ENCODE assay signal across 8 mouse cellular contexts in genomic region chr14:54617897-54618365, GRCm38 (mm10). TPM values are rescaled to one million over a fixed set of nuclear protein-coding genes. Genes with fewer than 3 reads are reported as not detected.
DNase-seq lines count a peak whose midpoint lies in the region; ATAC-seq and TF ChIP-seq lines count a peak whose summit lies in the region.

TSS of gene Psmb5 (minus strand) at chr14:54618022.

- peaks cover 22% of the 10 kb centered on the region for H3K36me3 ChIP-seq in ES-E14 (ENCODE audit: control insufficient read depth, insufficient read depth, low read length, poor library complexity, severe bottlenecking)
- peaks cover 6% of the 10 kb centered on the region for H3K36me3 ChIP-seq in forebrain, embryonic 15.5 days
- H3K36me3 ChIP-seq in lung, embryonic 14.5 days (ENCODE audit: insufficient read depth): peaks cover 28% of the 10 kb centered on the region
- 0 out of 2 replicates have a peak, but pooled peaks cover 3% of the 10 kb centered on the region for H3K36me3 ChIP-seq in thymus, adult 2 months (ENCODE audit: control insufficient read depth, insufficient read depth, low read length)

- peak; percentile 90 for ATAC-seq in forebrain, embryonic 15.5 days (replicated peaks)
- ATAC-seq in lung, embryonic 14.5 days (ENCODE audit: insufficient read depth): peak; percentile 88

- intact Hi-C loops in heart, postnatal 25 days (cut with DNase I): no loop called here

- peak within 1 kb of the TSS; percentile 65 for H3K27ac ChIP-seq in ES-E14 (ENCODE audit: insufficient read depth, low read depth, low read length, poor library complexity, severe bottlenecking)
- peak within 1 kb of the TSS; percentile 83 for H3K27ac ChIP-seq in forebrain, embryonic 15.5 days (replicated peaks)
- H3K27ac ChIP-seq in lung, embryonic 14.5 days (ENCODE audit: low read depth): peak within 1 kb of the TSS; percentile 77; the same call in 1 of the 2 replicates
- H3K27ac ChIP-seq in olfactory bulb, adult 2 months (ENCODE audit: insufficient read depth, low read depth, low read length): peak within 1 kb of the TSS; percentile 79
- no peak within 1 kb of the TSS for H3K27ac ChIP-seq in thymus, adult 2 months (ENCODE audit: control insufficient read depth, insufficient read depth, low read length)

- peak; percentile 79 for DNase-seq in ES-E14 (ENCODE audit: low read depth, low spot score)
- peak; percentile 90 for DNase-seq in cerebellum, adult 11-12 months
- peak; percentile 77 for DNase-seq in heart, postnatal 25 days (ENCODE audit: low spot score)
- DNase-seq in layer of hippocampus, adult 18-20 months (ENCODE audit: low spot score in 2 of 2): peak; percentile 84 to 93
- DNase-seq in lung, embryonic 14.5 days: peak; percentile 95
- DNase-seq in thymus, adult 2 months: peak; percentile 85

- TF ChIP-seq CTCF in lung, embryonic 14.5 days (IDR thresholded peaks at IDR 0.05; ENCODE audit: low read depth): no peak
- no peak for TF ChIP-seq CTCF in olfactory bulb, adult 2 months (IDR thresholded peaks at IDR 0.05; ENCODE audit: insufficient read depth, low read depth, low read length)
- TF ChIP-seq CTCF in thymus, adult 2 months (IDR thresholded peaks at IDR 0.05; ENCODE audit: borderline replicate concordance, control insufficient read depth, extremely low read depth, insufficient read depth, low read length, poor library complexity): no peak

- no peaks in the 10 kb centered on the region for H3K9me3 ChIP-seq in ES-E14 (ENCODE audit: control insufficient read depth, insufficient read depth, low read depth, low read length)
- H3K9me3 ChIP-seq in forebrain, embryonic 15.5 days: no peaks in the 10 kb centered on the region
- no peaks in the 10 kb centered on the region for H3K9me3 ChIP-seq in lung, embryonic 14.5 days (ENCODE audit: low read depth, low read length)

- in situ Hi-C loops in ES-E14 (cut with MboI; ENCODE audit: low sequenced_read_pairs in 2 of 2, unreplicated experiment in 2 of 2): no loop called here

- peaks cover 0 to 6% of the 10 kb centered on the region in 2 experiments; a peak in 2 of 4 replicates for H3K4me1 ChIP-seq in ES-E14 (ENCODE audit: control insufficient read depth in 2 of 2, insufficient read depth in 2 of 2, low read length in 2 of 2, poor library complexity in 1 of 2)
- H3K4me1 ChIP-seq in forebrain, embryonic 15.5 days: peaks cover 18% of the 10 kb centered on the region
- no peaks in the 10 kb centered on the region for H3K4me1 ChIP-seq in lung, embryonic 14.5 days (ENCODE audit: insufficient read depth)
- peaks cover 4% of the 10 kb centered on the region for H3K4me1 ChIP-seq in olfactory bulb, adult 2 months (ENCODE audit: control insufficient read depth, insufficient read depth, low read length)
- peaks cover 9% of the 10 kb centered on the region for H3K4me1 ChIP-seq in thymus, adult 2 months (replicated peaks; ENCODE audit: control insufficient read depth, insufficient read depth, low read length)

- under 1% methylated on average over 25 of the region's 25 CpGs for WGBS in forebrain, embryonic 15.5 days
- WGBS in lung, embryonic 14.5 days: under 1% methylated on average over 25 of the region's 25 CpGs
- 1% methylated on average over 25 of the region's 25 CpGs for WGBS in olfactory bulb, adult 2 months
- WGBS in thymus, adult 2 months: under 1% methylated on average over 25 of the region's 25 CpGs

- H3K4me2 ChIP-seq in forebrain, embryonic 15.5 days (replicated peaks): peak within 1 kb of the TSS; percentile 75
- H3K4me2 ChIP-seq in lung, embryonic 14.5 days: peak within 1 kb of the TSS; percentile 76

- peak within 1 kb of the TSS; percentile 90 to 91 for H3K4me3 ChIP-seq in ES-E14 (ENCODE audit: insufficient read depth in 1 of 2, low read depth in 1 of 2, low read length in 2 of 2, poor library complexity in 1 of 2, severe bottlenecking in 1 of 2)
- peak within 1 kb of the TSS; percentile 91 for H3K4me3 ChIP-seq in forebrain, embryonic 15.5 days
- peak within 1 kb of the TSS; percentile 78 for H3K4me3 ChIP-seq in lung, embryonic 14.5 days (ENCODE audit: low read depth, low read length)
- H3K4me3 ChIP-seq in olfactory bulb, adult 2 months (ENCODE audit: insufficient read depth, low read depth, low read length): peak within 1 kb of the TSS; percentile 87
- H3K4me3 ChIP-seq in thymus, adult 2 months (ENCODE audit: control insufficient read depth, insufficient read depth, low read length): peak within 1 kb of the TSS; percentile 88

- no peaks in the 10 kb centered on the region for H3K27me3 ChIP-seq in forebrain, embryonic 15.5 days
- H3K27me3 ChIP-seq in lung, embryonic 14.5 days (ENCODE audit: insufficient read depth, low read length): no peaks in the 10 kb centered on the region
- H3K27me3 ChIP-seq in thymus, adult 2 months (ENCODE audit: control insufficient read depth, insufficient read depth, low read length): no peaks in the 10 kb centered on the region

- no peak; the same call in none of the 2 replicates for TF ChIP-seq POLR2A in olfactory bulb, adult 2 months (IDR thresholded peaks at IDR 0.05; ENCODE audit: insufficient read depth, low read depth, low read length)
- TF ChIP-seq POLR2A in thymus, adult 2 months (IDR thresholded peaks at IDR 0.05; ENCODE audit: control insufficient read depth, extremely low read depth, insufficient read depth, low read length, poor library complexity): no peak

- peak within 1 kb of the TSS; percentile 90 for H3K9ac ChIP-seq in ES-E14 (ENCODE audit: insufficient read depth, low read depth, low read length, poor library complexity, severe bottlenecking)
- H3K9ac ChIP-seq in forebrain, embryonic 15.5 days (replicated peaks): peak within 1 kb of the TSS; percentile 93
- H3K9ac ChIP-seq in lung, embryonic 14.5 days: peak within 1 kb of the TSS; percentile 89

TF ChIP-seq in ES-E14, 5 proteins besides CTCF, POLR2A, EP300 and RAD21:
- no peak for TF ChIP-seq MAFK (IDR thresholded peaks at IDR 0.05; ENCODE audit: insufficient read depth, low read depth, low read length)
- peak; percentile 89 for TF ChIP-seq HCFC1 (IDR thresholded peaks at IDR 0.05; ENCODE audit: borderline replicate concordance, insufficient read depth, low read length)

RNA-seq across cellular contexts. Expression of gene Psmb5, which starts in this region (rescaled TPM):
- total RNA-seq in ES-E14 (2012; rRNA removed): 202 and 317 TPM in 2 replicates
- polyA plus RNA-seq in forebrain, embryonic 15.5 days (2015; fragmentation: Nextera tagmentation; extraction: Ambion mirVana): 430 and 444 TPM in 2 replicates
- 100 to 1,000 TPM; 195 to 201 TPM for total RNA-seq in heart, postnatal 25 days (2021)
- total RNA-seq in layer of hippocampus, adult 18-20 months (2021): 100 to 1,000 TPM; 209 to 210 TPM
- polyA plus RNA-seq in lung, embryonic 14.5 days (2014; fragmentation: Nextera tagmentation; extraction: Ambion mirVana): 374 and 393 TPM in 2 replicates
- polyA plus RNA-seq in olfactory bulb, adult 2 months (2012; ENCODE audit: insufficient read depth, insufficient read length, low replicate concordance, missing spikeins): not detected in 2 replicates
- polyA plus RNA-seq in thymus, adult 2 months (2012; rRNA removed): 239 and 266 TPM in 2 replicates

Comparison
In these comparisons a context has a peak if more than half of its experiments do, and no peak if none do; other contexts are left out.
1. RNA of gene Psmb5 (polyA plus RNA-seq): 430 to 444 TPM in forebrain, embryonic 15.5 days, 374 to 393 TPM in lung, embryonic 14.5 days and 239 to 266 TPM in thymus, adult 2 months; not detected in olfactory bulb, adult 2 months; every median in the first group is over 100 times any median in the second.
2. Peak in every context shown above with its lines, with median percentiles within 50 percentile points of each other: DNase-seq, H3K4me3 ChIP-seq and H3K9ac ChIP-seq.